Mouse (Mus musculus): Measurements from ENCODE around the gene Rps27rt. TPM values are rescaled to one million over a fixed set of nuclear protein-coding genes. Genes with fewer than 3 reads are reported as not detected.

Gene Rps27rt
- polyA plus RNA-seq, 1 experiment from 2014 or later = 392 TPM

GRCm38 (mm10) chr9:114944642-114945041 is 37.9 kb downstream of the Rps27rt start:
- ATAC-seq (ENCODE audit: low FRiP score) = no peak
- Histone ChIP-seq H3K4me3 (ENCODE audit: low read depth, low read length) (no peak overlapping the region), H3K9me3 (ENCODE audit: control insufficient read depth, low read length) (no peaks in the 10 kb centered on the region; the same call in 1 of the 2 replicates), H3K9ac (ENCODE audit: low read length) (no peak overlapping the region), H3K4me1 (ENCODE audit: control insufficient read depth, insufficient read depth, low read length) (no peaks in the 10 kb centered on the region), H3K4me2 (no peak overlapping the region), H3K27me3 (ENCODE audit: control insufficient read depth, insufficient read depth, low read length) (no peaks in the 10 kb centered on the region), H3K36me3 (ENCODE audit: control insufficient read depth, insufficient read depth, low read length) (no peaks in the 10 kb centered on the region), H3K27ac (ENCODE audit: low read depth, low read length) (no peak overlapping the region)
- DNase-seq (ENCODE audit: low spot score, missing footprints) = no peak
- 82% methylated on average over 3 of the region's 3 CpGs for WGBS

GRCm38 (mm10) chr9:114936687-114937086 is 45.9 kb downstream of the Rps27rt start:
- ATAC-seq (ENCODE audit: low FRiP score) = no peak
- peaks cover 10% of the 10 kb centered on the region for H3K4me1 ChIP-seq (ENCODE audit: control insufficient read depth, insufficient read depth, low read length)
- H3K27me3 ChIP-seq (ENCODE audit: control insufficient read depth, insufficient read depth, low read length) = no peaks in the 10 kb centered on the region
- H3K9me3 ChIP-seq (ENCODE audit: control insufficient read depth, low read length) = no peaks in the 10 kb centered on the region; the same call in 1 of the 2 replicates
- H3K4me2 ChIP-seq = no peak overlapping the region
- peak; percentile 81 for DNase-seq (ENCODE audit: low spot score, missing footprints)
- no peaks in the 10 kb centered on the region for H3K36me3 ChIP-seq (ENCODE audit: control insufficient read depth, insufficient read depth, low read length)
- no peak overlapping the region for H3K4me3 ChIP-seq (ENCODE audit: low read depth, low read length)
- WGBS = 75% methylated on average over 2 of the region's 2 CpGs
- H3K27ac ChIP-seq (ENCODE audit: low read depth, low read length) = no peak overlapping the region
- no peak overlapping the region for H3K9ac ChIP-seq (ENCODE audit: low read length)

- H3K4me3 ChIP-seq (ENCODE audit: low read depth, low read length) = no peak overlapping the region
- DNase-seq (ENCODE audit: low spot score, missing footprints) = no peak
- no peak overlapping the region for H3K4me2 ChIP-seq
- no peak overlapping the region for H3K27ac ChIP-seq (ENCODE audit: low read depth, low read length)
- H3K9me3 ChIP-seq (ENCODE audit: control insufficient read depth, low read length) = no peaks in the 10 kb centered on the region
- no peaks in the 10 kb centered on the region for H3K27me3 ChIP-seq (ENCODE audit: control insufficient read depth, insufficient read depth, low read length)
- peaks cover 10% of the 10 kb centered on the region for H3K4me1 ChIP-seq (ENCODE audit: control insufficient read depth, insufficient read depth, low read length)
- H3K36me3 ChIP-seq (ENCODE audit: control insufficient read depth, insufficient read depth, low read length) = no peaks in the 10 kb centered on the region
- 79% methylated on average over 4 of the region's 4 CpGs for WGBS
- no peak for ATAC-seq (ENCODE audit: low FRiP score)
- no peak overlapping the region for H3K9ac ChIP-seq (ENCODE audit: low read length)
Measured at GRCm38 (mm10) chr9:114935321-114935720, 47.2 kb downstream of the Rps27rt start.

GRCm38 (mm10) chr9:114934231-114934630 is 48.3 kb downstream of the Rps27rt start:
- Histone ChIP-seq H3K9ac (ENCODE audit: low read length) (0 out of 2 replicates have a peak overlapping the region, but pooled peaks have one; percentile 16), H3K4me2 (peak overlapping the region; percentile 93), H3K27ac (ENCODE audit: low read depth, low read length) (no peak overlapping the region), H3K4me3 (ENCODE audit: low read depth, low read length) (peak overlapping the region; percentile 65), H3K36me3 (ENCODE audit: control insufficient read depth, insufficient read depth, low read length) (no peaks in the 10 kb centered on the region), H3K9me3 (ENCODE audit: control insufficient read depth, low read length) (no peaks in the 10 kb centered on the region), H3K4me1 (ENCODE audit: control insufficient read depth, insufficient read depth, low read length) (peaks cover 10% of the 10 kb centered on the region), H3K27me3 (ENCODE audit: control insufficient read depth, insufficient read depth, low read length) (no peaks in the 10 kb centered on the region)
- 67% methylated on average over 11 of the region's 11 CpGs for WGBS
- ATAC-seq (ENCODE audit: low FRiP score) = peak; percentile 3; the same call in 1 of the 2 replicates
- DNase-seq (ENCODE audit: low spot score, missing footprints) = no peak

GRCm38 (mm10) chr9:114933723-114934171 is 48.8 kb downstream of the Rps27rt start, which contains the start of gene Gpd1l:
TSS of gene Gpd1l (minus strand) at chr9:114933987.
- Histone ChIP-seq H3K9ac (ENCODE audit: low read length) (peak within 1 kb of the TSS; percentile 74), H3K4me1 (ENCODE audit: control insufficient read depth, insufficient read depth, low read length) (peaks cover 10% of the 10 kb centered on the region), H3K4me2 (peak within 1 kb of the TSS; percentile 93), H3K27ac (ENCODE audit: low read depth, low read length) (no peak within 1 kb of the TSS), H3K4me3 (ENCODE audit: low read depth, low read length) (peak within 1 kb of the TSS; percentile 65), H3K9me3 (ENCODE audit: control insufficient read depth, low read length) (no peaks in the 10 kb centered on the region), H3K36me3 (ENCODE audit: control insufficient read depth, insufficient read depth, low read length) (no peaks in the 10 kb centered on the region), H3K27me3 (ENCODE audit: control insufficient read depth, insufficient read depth, low read length) (no peaks in the 10 kb centered on the region)
- ATAC-seq (ENCODE audit: low FRiP score) (peak; percentile 99), DNase-seq (ENCODE audit: low spot score, missing footprints) (peak; percentile 98)
- WGBS = 1% methylated on average over 29 of the region's 30 CpGs

- Histone ChIP-seq H3K9ac (ENCODE audit: low read length) (peak overlapping the region; percentile 74), H3K27me3 (ENCODE audit: control insufficient read depth, insufficient read depth, low read length) (no peaks in the 10 kb centered on the region), H3K36me3 (ENCODE audit: control insufficient read depth, insufficient read depth, low read length) (no peaks in the 10 kb centered on the region), H3K27ac (ENCODE audit: low read depth, low read length) (no peak overlapping the region), H3K4me2 (peak overlapping the region; percentile 93), H3K9me3 (ENCODE audit: control insufficient read depth, low read length) (no peaks in the 10 kb centered on the region), H3K4me3 (ENCODE audit: low read depth, low read length) (peak overlapping the region; percentile 65), H3K4me1 (ENCODE audit: control insufficient read depth, insufficient read depth, low read length) (peaks cover 10% of the 10 kb centered on the region)
- DNase-seq (ENCODE audit: low spot score, missing footprints) (peak; percentile 90), ATAC-seq (ENCODE audit: low FRiP score) (peak; percentile 54; the same call in 1 of the 2 replicates)
- WGBS = 1% methylated on average over 50 of the region's 50 CpGs
Measured at GRCm38 (mm10) chr9:114933037-114933722, 49.4 kb downstream of the Rps27rt start.

GRCm38 (mm10) chr9:114932607-114933006 is 49.9 kb downstream of the Rps27rt start:
- Histone ChIP-seq H3K9ac (ENCODE audit: low read length) (peak overlapping the region; percentile 74), H3K4me2 (peak overlapping the region; percentile 93), H3K4me3 (ENCODE audit: low read depth, low read length) (peak overlapping the region; percentile 65), H3K4me1 (ENCODE audit: control insufficient read depth, insufficient read depth, low read length) (peaks cover 10% of the 10 kb centered on the region), H3K36me3 (ENCODE audit: control insufficient read depth, insufficient read depth, low read length) (no peaks in the 10 kb centered on the region), H3K9me3 (ENCODE audit: control insufficient read depth, low read length) (no peaks in the 10 kb centered on the region), H3K27me3 (ENCODE audit: control insufficient read depth, insufficient read depth, low read length) (no peaks in the 10 kb centered on the region), H3K27ac (ENCODE audit: low read depth, low read length) (no peak overlapping the region)
- no peak for ATAC-seq (ENCODE audit: low FRiP score)
- no peak for DNase-seq (ENCODE audit: low spot score, missing footprints)
- 28% methylated on average over 13 of the region's 13 CpGs for WGBS

Other genes starting within 250 kb of the Rps27rt start
- 51.5 and 60.0 TPM in 2 replicates for gene Cmtm7, start 200.9 kb downstream of the Rps27rt start, polyA plus RNA-seq (2014; fragmentation: Nextera tagmentation; extraction: Ambion mirVana)
- gene Cmtm8, start 138.6 kb downstream of the Rps27rt start, polyA plus RNA-seq (2014; fragmentation: Nextera tagmentation; extraction: Ambion mirVana) = 13.6 and 15.5 TPM in 2 replicates
- 10.0 and 11.2 TPM in 2 replicates for gene Gpd1l, start 48.8 kb downstream of the Rps27rt start, polyA plus RNA-seq (2014; fragmentation: Nextera tagmentation; extraction: Ambion mirVana)
- gene Osbpl10, start 4.2 kb downstream of the Rps27rt start, polyA plus RNA-seq (2014; fragmentation: Nextera tagmentation; extraction: Ambion mirVana) = 0.81 and 1.1 TPM in 2 replicates

Measured in midbrain, embryonic 11.5 days (tissue).